Mouse (Mus musculus) kidney, postnatal 14 days (tissue): Measurements from ENCODE around the gene Mag.
A peak's percentile ranks its signal among the peaks of the same experiment; 100 is the strongest.
"Not testable (repeated sequence)": the region's sequence is repeated elsewhere in the genome, so short reads cannot be mapped to it uniquely, and the experiment has no call there.

ENCODE experiments used
- DNase-seq: peaks from one replicate; pipeline ENCODE4 v3.0.0; 2022; ENCODE audit warnings: mixed read lengths

Gene Mag

GRCm38 (mm10) chr7:30935422-30936099 is 20.9 kb upstream of the Mag start:
- not testable (repeated sequence) for DNase-seq

GRCm38 (mm10) chr7:30924581-30924980 is 9.9 kb upstream of the Mag start, which contains the start of gene Hamp2:
TSS of gene Hamp2 (minus strand) at chr7:30924681.
- not testable (repeated sequence) for DNase-seq

- DNase-seq: no peak
These were observed 9.4 kb upstream of the Mag start for GRCm38 (mm10) chr7:30924071-30924470.

- DNase-seq: not testable (repeated sequence)
These were observed 7.8 kb upstream of the Mag start for GRCm38 (mm10) chr7:30922490-30922889.

- no peak for DNase-seq
These were observed 5.5 kb upstream of the Mag start for GRCm38 (mm10) chr7:30920217-30920616.

GRCm38 (mm10) chr7:30917219-30917618 is 2.5 kb upstream of the Mag start:
- no peak for DNase-seq

- DNase-seq: no peak
These were observed 2.0 kb upstream of the Mag start for GRCm38 (mm10) chr7:30916713-30917112.

- no peak for DNase-seq
These were observed 4.9 kb downstream of the Mag start for GRCm38 (mm10) chr7:30909773-30910172.

GRCm38 (mm10) chr7:30908992-30909431 is 5.7 kb downstream of the Mag start:
- no peak for DNase-seq

GRCm38 (mm10) chr7:30908277-30908991 is 6.2 kb downstream of the Mag start:
- peak; percentile 29 for DNase-seq

GRCm38 (mm10) chr7:30904042-30904441 is 10.6 kb downstream of the Mag start:
- peak; percentile 24 for DNase-seq

GRCm38 (mm10) chr7:30895217-30895616 is 19.5 kb downstream of the Mag start:
- no peak for DNase-seq

- DNase-seq: peak; percentile 36
These were observed 22.2 kb downstream of the Mag start for GRCm38 (mm10) chr7:30892515-30892914.

GRCm38 (mm10) chr7:30891746-30892145 is 22.9 kb downstream of the Mag start:
- DNase-seq: no peak

- DNase-seq: no peak
These were observed 24.0 kb downstream of the Mag start for GRCm38 (mm10) chr7:30890681-30891080.

- no peak for DNase-seq
These were observed 25.9 kb downstream of the Mag start for GRCm38 (mm10) chr7:30888786-30889185.

GRCm38 (mm10) chr7:30887568-30888188 is 27.0 kb downstream of the Mag start:
- no peak for DNase-seq

- DNase-seq: no peak
These were observed 27.8 kb downstream of the Mag start for GRCm38 (mm10) chr7:30886852-30887251.

- DNase-seq: no peak
These were observed 30.6 kb downstream of the Mag start for GRCm38 (mm10) chr7:30884047-30884446.

- DNase-seq: no peak
These were observed 33.3 kb downstream of the Mag start for GRCm38 (mm10) chr7:30881367-30881766.

GRCm38 (mm10) chr7:30880176-30880575 is 34.5 kb downstream of the Mag start, which contains the start of gene Cd22:
TSS of gene Cd22 (minus strand) at chr7:30880342.
- no peak for DNase-seq

GRCm38 (mm10) chr7:30878950-30879349 is 35.7 kb downstream of the Mag start:
- DNase-seq: no peak

GRCm38 (mm10) chr7:30873083-30873482 is 41.6 kb downstream of the Mag start:
- peak; percentile 82 for DNase-seq

- no peak for DNase-seq
These were observed 51.3 kb downstream of the Mag start for GRCm38 (mm10) chr7:30863386-30863785.
